Mouse (Mus musculus) myocyte (in vitro differentiated cells): Measurements from ENCODE around the gene Surf6. TPM values are rescaled to one million over a fixed set of nuclear protein-coding genes. Genes with fewer than 3 reads are reported as not detected.

ENCODE experiments used
- H3K27me3 ChIP-seq: one replicate; pipeline ENCODE4 v1.6.1; 2011; ENCODE audit not compliant: control insufficient read depth, insufficient read depth, insufficient read length
- H3K36me3 ChIP-seq: one replicate; pipeline ENCODE4 v1.6.1; 2011; ENCODE audit not compliant: control insufficient read depth, insufficient read depth
- H3K4me2 ChIP-seq: one replicate; pipeline ENCODE4 v1.6.1; 2011; ENCODE audit warnings: low read depth, control low read depth
- H3K4me3 ChIP-seq: one replicate; pipeline ENCODE4 v1.5.1; 2011; ENCODE audit warnings: mild to moderate bottlenecking, control low read depth, moderate library complexity
- H3K79me2 ChIP-seq: one replicate; pipeline ENCODE4 v1.6.1; 2011; ENCODE audit not compliant: control insufficient read depth, insufficient read depth
- H3ac ChIP-seq: one replicate; pipeline ENCODE4 v1.6.1; 2011; ENCODE audit not compliant: control insufficient read depth, insufficient read length
- CEBPB ChIP-seq: IDR thresholded peaks from 2 replicates; pipeline ENCODE4 v1.6.1; 2011; ENCODE audit warnings: mild to moderate bottlenecking, moderate library complexity; ENCODE audit not compliant: poor library complexity, insufficient read depth, severe bottlenecking
- E2F4 ChIP-seq: IDR thresholded peaks from one replicate; pipeline ENCODE4 v1.6.1; 2011; ENCODE audit warnings: mild to moderate bottlenecking, control low read depth, moderate library complexity; ENCODE audit not compliant: insufficient read depth
- MAX ChIP-seq: IDR thresholded peaks from one replicate; pipeline ENCODE4 v1.6.1; 2011; ENCODE audit warnings: low read depth, mild to moderate bottlenecking, control low read depth
- MYOD1 ChIP-seq, 3 experiments: IDR thresholded peaks; one replicate each; pipeline ENCODE4 v1.6.1; 2011; ENCODE audit warnings: control low read depth in 2 of 3, low read depth in 2 of 3, mild to moderate bottlenecking in 2 of 3, moderate library complexity in 1 of 3; ENCODE audit not compliant: insufficient read length in 2 of 3, control insufficient read depth in 1 of 3
- MYOG ChIP-seq, 3 experiments: IDR thresholded peaks; one replicate each; pipeline ENCODE4 v1.6.1; 2011; ENCODE audit warnings: control low read depth in 2 of 3, low read depth in 2 of 3, mild to moderate bottlenecking in 2 of 3; ENCODE audit not compliant: insufficient read length in 2 of 3, control insufficient read depth in 1 of 3, insufficient read depth in 1 of 3
- POLR2A ChIP-seq: IDR thresholded peaks from one replicate; pipeline ENCODE4 v1.6.1; 2011; ENCODE audit warnings: low read depth, mild to moderate bottlenecking, control low read depth, moderate library complexity; ENCODE audit not compliant: insufficient read length
- POLR2AphosphoS2 ChIP-seq: IDR thresholded peaks from one replicate; pipeline ENCODE4 v1.6.1; 2011; ENCODE audit warnings: low read depth, control low read depth; ENCODE audit not compliant: insufficient read length
- REST ChIP-seq: IDR thresholded peaks from one replicate; pipeline ENCODE4 v1.6.1; 2011; ENCODE audit warnings: mild to moderate bottlenecking, control low read depth, moderate library complexity; ENCODE audit not compliant: insufficient read depth, insufficient read length
- SRF ChIP-seq: IDR thresholded peaks from one replicate; pipeline ENCODE4 v1.6.1; 2011; ENCODE audit warnings: low read depth; ENCODE audit not compliant: control insufficient read depth, insufficient read length
- TCF12 ChIP-seq: IDR thresholded peaks from one replicate; pipeline ENCODE4 v1.6.1; 2011; ENCODE audit warnings: mild to moderate bottlenecking, control low read depth; ENCODE audit not compliant: poor library complexity, insufficient read depth, severe bottlenecking
- TCF3 ChIP-seq: IDR thresholded peaks from one replicate; pipeline ENCODE4 v1.6.1; 2011; ENCODE audit warnings: low read depth, control low read depth; ENCODE audit not compliant: insufficient read length
- USF1 ChIP-seq: IDR thresholded peaks from one replicate; pipeline ENCODE4 v1.6.1; 2011; ENCODE audit warnings: low read depth, mild to moderate bottlenecking, control low read depth, moderate library complexity
- polyA plus RNA-seq: library from polyadenylated mRNA; unstranded; fragments of >200 nt; fragmentation: generic; extraction: Trizol; gene quantifications from one replicate; pipeline ENCODE4 v1.2.1, GENCODE M21; 2012; ENCODE audit warnings: missing spikeins

The Surf6 gene
- polyA plus RNA-seq, 1 experiment: 16.7 TPM

GRCm38 (mm10) chr2:26910124-26910993 is 7.7 kb upstream of the Surf6 start, which contains the start of the genes Med22 and Rpl7a:
Gene Med22, minus strand, starts transcription at chr2:26910677.
Gene Rpl7a, plus strand, starts transcription at chr2:26910764.
- Histone ChIP-seq H3ac (peak within 1 kb of the TSS; percentile 66), H3K27me3 (no peaks in the 10 kb centered on the region), H3K36me3 (peaks cover 26% of the 10 kb centered on the region), H3K4me3 (peak within 1 kb of the TSS; percentile 95), H3K4me2 (peak within 1 kb of the TSS; percentile 98), H3K79me2 (peaks cover 54% of the 10 kb centered on the region)
- TF ChIP-seq MAX (no peak), POLR2AphosphoS2 (peak; percentile 86), E2F4 (no peak), TCF3 (no peak), REST (no peak), POLR2A (peak; percentile 77), TCF12 (no peak), MYOD1 (IDR thresholded peaks at IDR 0.05; ENCODE audit: control insufficient read depth in 1 of 3, insufficient read length in 2 of 3, low read depth in 2 of 3) (no peak), CEBPB (no peak)

- H3K4me2 ChIP-seq: peak overlapping the region; percentile 98
- H3K27me3 ChIP-seq: no peaks in the 10 kb centered on the region
- H3ac ChIP-seq: peak overlapping the region; percentile 66
- no peak for TF ChIP-seq TCF3
- no peak for TF ChIP-seq E2F4
- no peak for TF ChIP-seq CEBPB
- no peak for TF ChIP-seq MYOG (IDR thresholded peaks at IDR 0.05; ENCODE audit: control insufficient read depth in 1 of 3, insufficient read depth in 1 of 3, insufficient read length in 2 of 3, low read depth in 2 of 3)
- TF ChIP-seq SRF: no peak
- no peak for TF ChIP-seq POLR2AphosphoS2
- no peak for TF ChIP-seq REST
- peaks cover 52% of the 10 kb centered on the region for H3K79me2 ChIP-seq
- H3K36me3 ChIP-seq: peaks cover 26% of the 10 kb centered on the region
- peak overlapping the region; percentile 95 for H3K4me3 ChIP-seq
Observed at GRCm38 (mm10) chr2:26909387-26909784, 6.7 kb upstream of the Surf6 start.

GRCm38 (mm10) chr2:26908710-26909386 is 6.2 kb upstream of the Surf6 start:
- Histone ChIP-seq H3K4me3 (peak overlapping the region; percentile 95), H3K4me2 (peak overlapping the region; percentile 98), H3ac (no peak overlapping the region), H3K27me3 (no peaks in the 10 kb centered on the region), H3K79me2 (peaks cover 49% of the 10 kb centered on the region), H3K36me3 (peaks cover 21% of the 10 kb centered on the region)
- TF ChIP-seq CEBPB: no peak
- TF ChIP-seq POLR2A: no peak
- TF ChIP-seq MAX: no peak
- TF ChIP-seq TCF12: no peak
- TF ChIP-seq POLR2AphosphoS2: no peak
- no peak for TF ChIP-seq MYOG (IDR thresholded peaks at IDR 0.05; ENCODE audit: control insufficient read depth in 1 of 3, insufficient read depth in 1 of 3, insufficient read length in 2 of 3, low read depth in 2 of 3)
- TF ChIP-seq MYOD1 (IDR thresholded peaks at IDR 0.05; ENCODE audit: control insufficient read depth in 1 of 3, insufficient read length in 2 of 3, low read depth in 2 of 3): no peak
- no peak for TF ChIP-seq REST
- TF ChIP-seq E2F4: no peak
- no peak for TF ChIP-seq SRF

- Histone ChIP-seq H3K79me2 (peaks cover 52% of the 10 kb centered on the region), H3K4me2 (no peak overlapping the region), H3K36me3 (peaks cover 4% of the 10 kb centered on the region), H3K27me3 (no peaks in the 10 kb centered on the region), H3ac (no peak overlapping the region), H3K4me3 (no peak overlapping the region)
- TF ChIP-seq SRF (no peak), TCF12 (no peak), POLR2A (no peak), USF1 (no peak), MYOG (IDR thresholded peaks at IDR 0.05; ENCODE audit: control insufficient read depth in 1 of 3, insufficient read depth in 1 of 3, insufficient read length in 2 of 3, low read depth in 2 of 3) (no peak), CEBPB (no peak), MAX (no peak), TCF3 (no peak), MYOD1 (IDR thresholded peaks at IDR 0.05; ENCODE audit: control insufficient read depth in 1 of 3, insufficient read length in 2 of 3, low read depth in 2 of 3) (no peak), REST (no peak), E2F4 (no peak), POLR2AphosphoS2 (no peak)
Observed at GRCm38 (mm10) chr2:26907109-26907508, 4.4 kb upstream of the Surf6 start.

- Histone ChIP-seq H3ac (no peak overlapping the region), H3K4me3 (no peak overlapping the region), H3K4me2 (no peak overlapping the region), H3K79me2 (peaks cover 52% of the 10 kb centered on the region), H3K27me3 (no peaks in the 10 kb centered on the region), H3K36me3 (no peaks in the 10 kb centered on the region)
- no peak for TF ChIP-seq TCF12
- TF ChIP-seq POLR2AphosphoS2: no peak
- no peak for TF ChIP-seq MYOG (IDR thresholded peaks at IDR 0.05; ENCODE audit: control insufficient read depth in 1 of 3, insufficient read depth in 1 of 3, insufficient read length in 2 of 3, low read depth in 2 of 3)
- no peak for TF ChIP-seq USF1
- no peak for TF ChIP-seq POLR2A
- TF ChIP-seq MAX: no peak
- TF ChIP-seq MYOD1 (IDR thresholded peaks at IDR 0.05; ENCODE audit: control insufficient read depth in 1 of 3, insufficient read length in 2 of 3, low read depth in 2 of 3): no peak
- TF ChIP-seq E2F4: no peak
- TF ChIP-seq REST: no peak
- TF ChIP-seq CEBPB: no peak
Observed at GRCm38 (mm10) chr2:26906431-26906830, 3.8 kb upstream of the Surf6 start.
